Mouse (Mus musculus) stomach, postnatal 0 days (tissue): ENCODE measurements around the gene Naip1.

Source experiments
- CTCF ChIP-seq: IDR thresholded peaks from 2 replicates; pipeline ENCODE4 v1.5.1; 2016; ENCODE audit warnings: antibody characterized with exemption, low read depth, mild to moderate bottlenecking, moderate library complexity
- EP300 ChIP-seq: optimal IDR thresholded peaks from 2 replicates; pipeline ENCODE3; 2016; ENCODE audit warnings: antibody characterized with exemption

DNA sequence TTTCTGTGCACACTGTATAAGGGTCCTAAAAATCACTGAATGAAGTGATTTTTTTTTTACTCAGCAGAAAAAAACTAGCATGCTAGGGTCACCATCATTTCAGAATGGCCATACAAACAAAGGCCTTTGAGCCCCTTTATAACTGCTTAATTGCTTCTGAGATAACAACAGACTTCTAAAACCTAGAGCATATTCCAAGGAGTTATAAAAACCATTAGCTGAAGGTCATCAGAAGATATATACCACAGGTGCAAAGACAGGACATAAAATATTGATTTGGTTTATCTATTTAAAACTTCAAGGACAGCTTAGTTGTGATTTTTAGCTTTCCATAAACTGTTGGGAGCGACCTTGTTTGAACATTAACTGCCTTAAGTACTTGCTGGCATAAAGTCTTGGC is 38.2 kb downstream of the Naip1 start:
- no peak for TF ChIP-seq CTCF
- no peak for TF ChIP-seq EP300
